Mouse (Mus musculus): ENCODE results near the gene Myo18b. TPM values are rescaled to one million over a fixed set of nuclear protein-coding genes. Genes with fewer than 3 reads are reported as not detected.

Gene Myo18b
- total and polyA plus RNA-seq, 3 experiments, result not detected

DNA sequence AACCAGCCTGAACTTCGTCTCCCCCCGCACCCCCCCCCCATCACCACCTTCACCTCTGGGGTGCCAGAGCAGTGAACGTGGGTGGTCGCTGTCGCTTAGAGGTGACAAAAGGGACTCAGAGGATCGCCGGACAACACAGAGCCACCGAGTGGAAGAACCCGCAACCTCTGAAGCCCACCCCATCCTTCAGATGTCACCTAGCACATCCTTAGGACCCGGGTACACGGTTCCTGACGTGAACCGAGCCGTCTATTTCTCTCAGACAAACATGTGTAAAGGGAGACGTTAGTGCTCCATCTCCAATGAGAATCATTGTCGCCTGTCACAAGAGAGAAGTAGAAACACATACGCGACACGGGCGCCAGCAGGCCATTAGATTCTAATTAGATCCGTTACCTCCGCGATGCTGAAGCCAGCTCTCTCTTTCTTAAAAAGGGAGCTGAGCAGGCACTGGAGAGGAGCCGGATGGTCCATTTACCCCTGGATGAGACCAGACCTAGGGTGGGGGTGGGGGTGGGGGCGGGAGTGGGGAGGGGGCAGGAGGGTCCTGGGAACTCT is 48.1 kb downstream of the Myo18b start:
- in situ Hi-C loops (cut with MboI; ENCODE audit: low pct_ligation_motif_present, low pct_unique_long_range_greater_than_20kb, low sequenced_read_pairs), result no loop called here
- H3K4me2 ChIP-seq (ENCODE audit: insufficient read depth, low read depth, poor library complexity, severe bottlenecking), result no peak overlapping the region
- no peak overlapping the region for H3K4me3 ChIP-seq (replicated peaks in 1 of 3; ENCODE audit: low read depth in 2 of 3, low read length in 2 of 3, poor library complexity in 1 of 3)

DNA sequence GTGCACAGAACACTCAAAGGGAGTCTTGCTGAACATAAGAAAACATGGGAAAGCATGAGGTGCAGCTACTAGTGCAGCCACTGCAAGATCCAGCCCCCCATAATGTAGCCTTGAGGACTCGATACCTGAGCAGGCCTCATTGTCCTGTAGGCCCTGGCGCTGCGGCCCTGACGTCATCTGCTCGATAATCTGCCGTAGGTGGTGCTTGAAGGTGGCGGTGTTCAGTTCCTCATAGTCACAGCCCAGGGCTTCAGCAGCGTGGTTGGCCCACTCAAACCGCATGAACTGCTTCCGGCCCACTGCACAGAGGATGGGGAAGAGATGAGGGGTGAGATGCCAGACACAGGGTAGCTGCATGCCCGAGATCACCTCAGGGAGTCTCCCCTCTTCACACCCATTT is 50.0 kb downstream of the Myo18b start:
- H3K9ac ChIP-seq (ENCODE audit: insufficient read depth, low read depth), result no peak overlapping the region
- TF ChIP-seq USF1 (IDR thresholded peaks at IDR 0.05; ENCODE audit: low read depth, low read length), result no peak
- no peak for TF ChIP-seq BHLHE40 (IDR thresholded peaks at IDR 0.05; ENCODE audit: low read depth, low read length)
- no peak for TF ChIP-seq SIN3A (IDR thresholded peaks at IDR 0.05; ENCODE audit: low read length)
- no peak for TF ChIP-seq ELF1 (IDR thresholded peaks at IDR 0.05; ENCODE audit: low read depth, low read length)
- TF ChIP-seq TBP (conservative IDR thresholded peaks at IDR 0.05; ENCODE audit: low read depth, low read length), result no peak
- no peak for TF ChIP-seq ZNF384 (IDR thresholded peaks at IDR 0.05; ENCODE audit: low read depth, low read length)
- no peak for TF ChIP-seq JUND (conservative IDR thresholded peaks at IDR 0.05; ENCODE audit: low read depth, low read length)
- TF ChIP-seq MAZ (IDR thresholded peaks at IDR 0.05; ENCODE audit: low read depth, low read length), result no peak
- no peak for DNase-seq (ENCODE audit: extremely low read depth)
- H3K27me3 ChIP-seq (replicated peaks), result no peaks in the 10 kb centered on the region
- H3K27ac ChIP-seq (ENCODE audit: insufficient read depth, low read depth), result no peak overlapping the region
- no peaks in the 10 kb centered on the region for H3K79me2 ChIP-seq (replicated peaks; ENCODE audit: control insufficient read depth, extremely low read depth, insufficient read depth, poor library complexity, severe bottlenecking)
- peaks cover 96% of the 10 kb centered on the region for H3K9me3 ChIP-seq (replicated peaks; ENCODE audit: low read length)
- in situ Hi-C loops (cut with MboI; ENCODE audit: low pct_ligation_motif_present, low pct_unique_long_range_greater_than_20kb, low sequenced_read_pairs) (no loop called here), dilution Hi-C loops (cut with MboI; ENCODE audit: extremely low pct_ligation_motif_present, extremely low pct_unique_long_range_greater_than_20kb, low sequenced_read_pairs) (no loop called here)
- no peak overlapping the region for H3K4me3 ChIP-seq (replicated peaks in 1 of 3; ENCODE audit: low read depth in 2 of 3, low read length in 2 of 3, poor library complexity in 1 of 3)
- no peaks in the 10 kb centered on the region for H3K4me1 ChIP-seq (ENCODE audit: control insufficient read depth in 1 of 2, insufficient read depth in 2 of 2)
- no peak overlapping the region for H3K4me2 ChIP-seq (ENCODE audit: insufficient read depth, low read depth, poor library complexity, severe bottlenecking)
- no peaks in the 10 kb centered on the region for H3K36me3 ChIP-seq (replicated peaks in 1 of 2; ENCODE audit: control insufficient read depth in 1 of 2, insufficient read depth in 1 of 2, low read length in 1 of 2)

More for the DNA sequence above, 48.1 kb downstream of the Myo18b start:
- TF ChIP-seq MAFK (IDR thresholded peaks at IDR 0.05; ENCODE audit: insufficient replicate concordance, low read length) (no peak), CHD2 (IDR thresholded peaks at IDR 0.05; ENCODE audit: low read length) (no peak), NELFE (IDR thresholded peaks at IDR 0.05; ENCODE audit: low read depth, low read length) (no peak), ZC3H11A (IDR thresholded peaks at IDR 0.05; ENCODE audit: low read depth, low read length) (no peak), POLR2A (IDR thresholded peaks at IDR 0.05; ENCODE audit: low read depth, low read length) (no peak), SMC3 (IDR thresholded peaks at IDR 0.05; ENCODE audit: low read depth, low read length) (no peak), MYC (IDR thresholded peaks at IDR 0.05; ENCODE audit: low read depth, low read length) (no peak), ZMIZ1 (IDR thresholded peaks at IDR 0.05; ENCODE audit: low read depth, low read length) (no peak), JUN (IDR thresholded peaks at IDR 0.05; ENCODE audit: insufficient read depth, low read depth, low read length) (no peak), IRF4 (IDR thresholded peaks at IDR 0.05; ENCODE audit: low read depth, low read length) (no peak), MAZ (IDR thresholded peaks at IDR 0.05; ENCODE audit: low read depth, low read length) (no peak), TBP (conservative IDR thresholded peaks at IDR 0.05; ENCODE audit: low read depth, low read length) (no peak), MXI1 (IDR thresholded peaks at IDR 0.05; ENCODE audit: low read depth, low read length) (no peak), CHD1 (IDR thresholded peaks at IDR 0.05; ENCODE audit: low read depth, low read length) (no peak), NRF1 (IDR thresholded peaks at IDR 0.05; ENCODE audit: low read depth, low read length) (no peak), KAT2A (IDR thresholded peaks at IDR 0.05; ENCODE audit: insufficient replicate concordance, low read length) (no peak)
- DNase-seq (ENCODE audit: extremely low read depth), result no peak
- H3K4me1 ChIP-seq (ENCODE audit: control insufficient read depth in 1 of 2, insufficient read depth in 2 of 2), result no peaks in the 10 kb centered on the region
- H3K27ac ChIP-seq (ENCODE audit: insufficient read depth, low read depth), result no peak overlapping the region
- H3K9me3 ChIP-seq (replicated peaks; ENCODE audit: low read length), result peaks cover 95% of the 10 kb centered on the region
- no peak overlapping the region for H3K9ac ChIP-seq (ENCODE audit: insufficient read depth, low read depth)
- dilution Hi-C loops (cut with MboI; ENCODE audit: extremely low pct_ligation_motif_present, extremely low pct_unique_long_range_greater_than_20kb, low sequenced_read_pairs), result no loop called here
- no peaks in the 10 kb centered on the region for H3K79me2 ChIP-seq (replicated peaks; ENCODE audit: control insufficient read depth, extremely low read depth, insufficient read depth, poor library complexity, severe bottlenecking)
- H3K36me3 ChIP-seq (replicated peaks in 1 of 2; ENCODE audit: control insufficient read depth in 1 of 2, insufficient read depth in 1 of 2, low read length in 1 of 2), result no peaks in the 10 kb centered on the region
- no peaks in the 10 kb centered on the region for H3K27me3 ChIP-seq (replicated peaks)
